Mouse (Mus musculus) kidney, embryonic 15.5 days (tissue): ENCODE results near the gene Lpo. TPM values are rescaled to one million over a fixed set of nuclear protein-coding genes. Genes with fewer than 3 reads are reported as not detected.
A peak's percentile ranks its signal among the peaks of the same experiment; 100 is the strongest.

Experiments used
- ATAC-seq: fragments of 200-750 bp; cut with Nextera tagmentation; replicated peaks from 2 replicates; pipeline ENCODE4 v1.8.0; 2017; ENCODE audit warnings: moderate TSS enrichment; ENCODE audit not compliant: low FRiP score
- H3K27ac ChIP-seq: fragments of 300-500 bp; sonication (generic); 2 replicates; pipeline ENCODE4 v1.5.1; 2015; ENCODE audit warnings: mild to moderate bottlenecking, inconsistent platforms
- H3K27me3 ChIP-seq: fragments of 300-500 bp; sonication (generic); 2 replicates; pipeline ENCODE4 v1.6.1; 2015; ENCODE audit warnings: inconsistent platforms
- H3K36me3 ChIP-seq: fragments of 300-500 bp; sonication (generic); 2 replicates; pipeline ENCODE4 v1.6.1; 2015; ENCODE audit warnings: inconsistent platforms
- H3K4me1 ChIP-seq: fragments of 300-500 bp; sonication (generic); 2 replicates; pipeline ENCODE4 v1.6.1; 2015; ENCODE audit warnings: inconsistent platforms
- H3K4me2 ChIP-seq: fragments of 300-500 bp; sonication (generic); 2 replicates; pipeline ENCODE4 v1.6.1; 2015; ENCODE audit warnings: moderate library complexity, mild to moderate bottlenecking, inconsistent platforms
- H3K4me3 ChIP-seq: fragments of 300-500 bp; sonication (generic); replicated peaks from 2 replicates; pipeline ENCODE4 v1.5.1; 2015; ENCODE audit warnings: mild to moderate bottlenecking, inconsistent platforms
- H3K9ac ChIP-seq: fragments of 300-500 bp; sonication (generic); 2 replicates; pipeline ENCODE4 v1.6.1; 2015; ENCODE audit warnings: mild to moderate bottlenecking, inconsistent platforms
- H3K9me3 ChIP-seq: fragments of 300-500 bp; sonication (generic); replicated peaks from 2 replicates; pipeline ENCODE4 v1.6.1; 2016; ENCODE audit warnings: inconsistent platforms
- WGBS: fragments of 180-500 bp; shearing (Covaris S2); methylation state at CpG from one replicate; pipeline ENCODE4 v1.1.7; 2015; ENCODE audit warnings: mixed read lengths; 5-methylcytosine and 5-hydroxymethylcytosine counted together
- polyA plus RNA-seq: library from polyadenylated mRNA; unstranded; fragments of >200 nt; fragmentation: Nextera tagmentation; extraction: Ambion mirVana; gene quantifications from 2 replicates; pipeline ENCODE4 v1.2.1, GENCODE M21; 2015

Gene Lpo
- polyA plus RNA-seq, 1 experiment from 2014 or later: 0.44 TPM

DNA sequence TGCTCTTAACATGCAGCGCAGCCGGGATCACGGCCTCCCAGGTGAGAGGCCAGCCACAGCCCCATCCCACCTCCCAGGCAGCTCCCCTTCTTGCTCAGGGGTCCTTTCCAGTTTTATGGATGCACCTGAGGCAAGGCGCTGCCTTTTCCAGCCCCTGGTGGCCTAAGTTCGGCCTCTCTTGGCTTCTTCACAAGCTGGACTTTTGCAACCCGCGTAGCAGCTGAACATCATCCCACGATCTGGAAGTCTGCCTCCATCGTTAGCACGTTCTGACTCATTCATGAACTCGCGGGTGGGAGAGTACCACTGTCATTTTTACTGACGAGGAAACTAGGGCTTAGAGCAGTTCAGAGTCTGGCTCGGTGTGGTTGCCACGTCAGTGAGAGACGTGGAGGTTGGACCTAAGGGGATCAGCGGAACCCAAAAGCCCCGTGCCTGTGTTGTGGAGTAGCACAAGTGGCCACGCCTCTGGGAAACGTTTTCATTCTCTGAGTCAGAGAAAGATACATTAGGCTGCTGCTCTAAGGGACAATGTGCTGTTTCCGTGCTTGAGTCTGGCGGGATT, 26.3 kb downstream of the Lpo start:
- ATAC-seq: no peak
- H3K4me1 ChIP-seq: no peaks in the 10 kb centered on the region
- no peak overlapping the region for H3K4me2 ChIP-seq
- H3K9ac ChIP-seq: no peak overlapping the region
- WGBS: 79% methylated on average over 22 of the region's 22 CpGs
- no peaks in the 10 kb centered on the region for H3K36me3 ChIP-seq
- H3K4me3 ChIP-seq: no peak overlapping the region
- no peaks in the 10 kb centered on the region for H3K9me3 ChIP-seq
- H3K27me3 ChIP-seq: no peaks in the 10 kb centered on the region
- no peak overlapping the region for H3K27ac ChIP-seq

DNA sequence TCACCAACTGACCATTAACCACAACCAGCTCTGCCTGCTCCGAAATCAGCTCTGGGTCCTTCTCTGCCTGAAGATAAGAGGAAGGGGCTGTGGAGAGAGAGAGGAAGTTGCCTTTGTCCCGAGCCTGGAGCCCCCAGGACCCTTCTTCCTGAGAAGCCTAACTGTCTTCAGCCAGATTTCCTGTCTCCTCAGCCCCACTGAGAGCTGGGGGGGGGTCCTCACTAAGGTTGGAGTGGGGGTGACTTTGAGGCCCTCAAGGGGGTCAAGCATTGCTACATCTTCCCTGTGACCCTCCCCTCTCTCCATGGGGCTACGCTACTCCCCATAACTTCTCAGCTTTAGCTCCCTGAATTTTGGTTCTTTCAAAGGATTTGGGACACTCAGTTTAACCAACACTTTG, 34.6 kb downstream of the Lpo start, which contains the start of gene Mpo:
TSS of gene Mpo (plus strand) at position 122 of the 400 bp plus-strand sequence.
- H3K4me1 ChIP-seq: no peaks in the 10 kb centered on the region
- WGBS: 66% methylated on average over 3 of the region's 3 CpGs
- H3K4me2 ChIP-seq: no peak within 1 kb of the TSS
- H3K4me3 ChIP-seq: no peak within 1 kb of the TSS
- no peaks in the 10 kb centered on the region for H3K27me3 ChIP-seq
- no peak for ATAC-seq
- H3K27ac ChIP-seq: no peak within 1 kb of the TSS
- H3K9ac ChIP-seq: no peak within 1 kb of the TSS
- no peaks in the 10 kb centered on the region for H3K36me3 ChIP-seq
- H3K9me3 ChIP-seq: no peaks in the 10 kb centered on the region

DNA sequence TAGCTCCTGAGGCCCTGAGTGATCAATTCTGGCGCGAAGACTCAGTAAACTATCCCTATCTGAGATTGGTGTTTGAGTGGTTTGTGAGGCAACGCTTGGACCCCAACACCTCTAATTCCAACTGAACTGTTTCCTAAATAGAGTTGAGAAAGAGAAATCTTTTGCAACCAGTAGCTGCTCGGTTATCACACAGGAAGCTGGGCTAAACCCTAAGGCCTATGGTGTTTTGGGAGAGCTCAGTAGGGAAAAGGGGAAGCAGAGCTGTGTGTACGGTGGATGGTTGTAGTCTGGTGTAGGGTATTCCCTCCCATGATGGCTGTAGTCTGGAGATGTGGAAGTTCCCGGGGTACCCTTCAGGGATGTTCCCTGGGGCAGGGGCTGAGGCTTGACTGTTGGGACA, 38.0 kb downstream of the Lpo start:
- no peaks in the 10 kb centered on the region for H3K27me3 ChIP-seq
- H3K27ac ChIP-seq: no peak overlapping the region
- no peak overlapping the region for H3K4me2 ChIP-seq
- H3K36me3 ChIP-seq: no peaks in the 10 kb centered on the region
- WGBS: 89% methylated on average over 6 of the region's 6 CpGs
- no peaks in the 10 kb centered on the region for H3K4me1 ChIP-seq
- H3K9me3 ChIP-seq: no peaks in the 10 kb centered on the region
- H3K4me3 ChIP-seq: no peak overlapping the region
- H3K9ac ChIP-seq: no peak overlapping the region
- no peak for ATAC-seq

DNA sequence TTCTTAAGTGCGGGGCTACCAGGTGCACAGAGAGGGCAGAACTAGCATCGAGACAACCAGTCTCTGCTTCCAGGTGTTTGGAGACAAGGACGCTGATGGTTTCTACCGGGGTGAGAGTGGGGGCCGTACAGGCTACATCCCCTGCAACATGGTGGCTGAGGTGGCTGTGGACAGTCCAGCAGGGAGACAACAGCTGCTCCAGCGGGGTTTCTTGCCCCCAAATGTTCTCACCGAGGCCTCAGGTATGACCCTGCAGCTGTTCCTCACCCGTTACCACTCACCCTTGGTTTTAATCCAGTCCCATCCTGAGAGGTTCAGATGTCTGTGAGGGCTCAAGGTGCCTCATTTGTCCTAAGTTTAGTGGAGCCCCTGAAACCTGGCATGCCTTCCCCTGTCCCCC, 48.0 kb downstream of the Lpo start:
- no peak overlapping the region for H3K4me3 ChIP-seq
- H3K4me1 ChIP-seq: peaks cover 19% of the 10 kb centered on the region
- ATAC-seq: no peak
- 81% methylated on average over 8 of the region's 8 CpGs for WGBS
- no peak overlapping the region for H3K27ac ChIP-seq
- peaks cover 3% of the 10 kb centered on the region; the same call in 1 of the 2 replicates for H3K27me3 ChIP-seq
- no peaks in the 10 kb centered on the region for H3K36me3 ChIP-seq
- no peak overlapping the region for H3K9ac ChIP-seq
- H3K9me3 ChIP-seq: no peaks in the 10 kb centered on the region
- H3K4me2 ChIP-seq: no peak overlapping the region

DNA sequence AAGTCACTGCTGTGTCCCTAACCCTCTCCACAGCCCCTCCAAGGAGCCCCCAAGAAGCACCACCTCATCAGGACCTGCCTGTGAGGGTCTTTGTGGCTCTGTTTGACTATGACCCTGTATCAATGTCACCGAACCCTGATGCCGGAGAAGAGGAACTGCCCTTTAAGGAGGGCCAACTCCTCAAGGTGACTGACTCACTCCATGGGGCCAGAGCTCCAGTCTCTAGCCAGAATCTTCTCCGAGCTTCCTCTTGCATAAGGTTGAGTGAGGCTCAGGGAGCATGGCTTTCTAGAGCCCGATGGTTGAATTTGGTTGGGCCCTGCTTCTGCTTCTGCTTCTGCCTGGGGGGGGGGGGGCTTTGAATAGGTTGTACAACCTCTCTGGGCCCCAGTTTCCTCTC, 48.7 kb downstream of the Lpo start:
- peaks cover 3% of the 10 kb centered on the region; the same call in 1 of the 2 replicates for H3K27me3 ChIP-seq
- no peaks in the 10 kb centered on the region for H3K9me3 ChIP-seq
- no peak overlapping the region for H3K9ac ChIP-seq
- ATAC-seq: no peak
- peaks cover 19% of the 10 kb centered on the region for H3K4me1 ChIP-seq
- peak overlapping the region; percentile 73; the same call in 1 of the 2 replicates for H3K4me2 ChIP-seq
- H3K36me3 ChIP-seq: no peaks in the 10 kb centered on the region
- no peak overlapping the region for H3K4me3 ChIP-seq
- 85% methylated on average over 4 of the region's 4 CpGs for WGBS
- H3K27ac ChIP-seq: no peak overlapping the region

DNA sequence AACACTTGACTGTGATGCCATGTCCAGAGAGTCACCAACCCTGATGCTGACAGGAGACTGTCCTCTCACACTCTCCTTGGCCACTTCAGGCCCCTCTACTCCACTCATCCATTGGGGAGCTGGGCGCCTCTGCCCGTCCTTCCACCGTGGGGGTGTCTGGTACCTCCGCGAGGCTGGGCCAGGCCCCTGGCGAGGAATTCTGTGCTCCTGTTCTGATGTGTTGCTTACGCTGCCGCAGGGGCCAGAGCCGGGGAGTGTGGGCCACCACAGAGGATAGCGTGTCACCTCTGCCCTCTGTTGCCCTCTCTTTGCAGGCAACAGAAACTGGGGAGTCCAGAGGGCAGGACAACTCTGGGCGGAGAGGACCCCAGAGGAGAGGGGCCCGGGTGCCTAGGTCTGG, 49.2 kb downstream of the Lpo start:
- Histone ChIP-seq H3K9ac (no peak overlapping the region), H3K27ac (no peak overlapping the region), H3K4me1 (peaks cover 19% of the 10 kb centered on the region), H3K4me2 (peak overlapping the region; percentile 73), H3K9me3 (no peaks in the 10 kb centered on the region), H3K36me3 (no peaks in the 10 kb centered on the region), H3K4me3 (peak overlapping the region; percentile 43), H3K27me3 (peaks cover 3% of the 10 kb centered on the region; the same call in 1 of the 2 replicates)
- WGBS: 43% methylated on average over 12 of the region's 12 CpGs
- ATAC-seq: 0 out of 2 replicates have a peak, but pooled peaks have one; percentile 1

DNA sequence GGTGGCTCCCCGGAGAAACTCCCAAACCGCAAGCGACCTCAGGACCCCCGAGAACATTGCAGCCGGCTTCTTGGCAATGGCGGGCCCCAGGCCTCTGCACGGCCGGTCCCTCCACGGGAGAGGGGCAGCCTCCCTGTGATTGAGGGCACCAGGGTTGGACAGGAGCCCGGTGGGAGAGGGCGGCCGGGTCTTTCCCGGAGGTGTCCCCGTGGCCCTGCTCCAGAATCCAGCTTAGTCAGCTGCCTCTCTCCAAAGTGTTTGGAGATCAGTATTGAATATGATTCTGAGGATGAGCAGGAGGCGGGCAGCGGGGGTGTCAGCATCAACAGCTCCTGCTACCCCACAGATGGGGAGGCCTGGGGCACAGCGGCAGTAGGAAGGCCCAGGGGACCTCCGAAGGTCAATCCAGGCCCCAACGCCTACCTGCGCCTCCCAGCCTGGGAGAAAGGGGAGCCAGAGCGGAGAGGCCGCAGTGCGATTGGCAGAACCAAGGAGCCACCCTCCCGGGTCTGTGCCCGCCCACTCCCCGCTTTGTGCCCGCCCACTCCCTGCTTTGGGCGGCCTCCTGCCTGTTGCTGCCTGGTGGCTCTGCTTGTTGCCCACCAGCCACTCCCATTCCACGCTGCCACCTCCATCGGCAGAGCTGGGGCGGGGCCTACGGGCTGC, 49.9 kb downstream of the Lpo start:
- H3K9me3 ChIP-seq: no peaks in the 10 kb centered on the region
- ATAC-seq: peak; percentile 95
- WGBS: 5% methylated on average over 32 of the region's 32 CpGs
- H3K4me2 ChIP-seq: peak overlapping the region; percentile 73
- H3K9ac ChIP-seq: peak overlapping the region; percentile 44
- no peaks in the 10 kb centered on the region for H3K36me3 ChIP-seq
- H3K4me1 ChIP-seq: peaks cover 19% of the 10 kb centered on the region
- H3K27ac ChIP-seq: no peak overlapping the region
- peak overlapping the region; percentile 43 for H3K4me3 ChIP-seq
- H3K27me3 ChIP-seq: peaks cover 3% of the 10 kb centered on the region; the same call in 1 of the 2 replicates

DNA sequence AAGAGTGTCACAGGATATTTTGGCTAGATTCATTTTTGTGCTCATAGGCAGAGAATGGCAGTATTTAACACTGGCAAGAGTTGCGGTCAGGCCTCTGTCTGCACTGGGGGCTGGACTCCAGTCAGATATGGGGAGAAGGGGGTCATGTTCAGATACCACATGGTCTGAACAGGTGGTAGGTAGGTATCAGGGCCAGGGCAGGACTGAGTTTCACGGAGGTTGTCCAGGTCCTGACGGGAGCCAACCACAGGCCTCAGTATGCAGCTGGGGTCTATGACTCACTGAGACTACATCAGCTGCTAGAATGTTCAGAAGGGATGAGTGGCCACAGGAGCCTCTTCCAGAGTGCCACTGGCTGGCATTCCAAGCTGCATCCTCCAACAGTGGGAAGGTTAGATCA, 55.7 kb downstream of the Lpo start:
- Histone ChIP-seq H3K27ac (no peak overlapping the region), H3K4me2 (no peak overlapping the region), H3K36me3 (no peaks in the 10 kb centered on the region), H3K9ac (no peak overlapping the region), H3K27me3 (peaks cover 9% of the 10 kb centered on the region), H3K9me3 (no peaks in the 10 kb centered on the region), H3K4me1 (no peaks in the 10 kb centered on the region), H3K4me3 (no peak overlapping the region)
- WGBS: 99% methylated on average over 3 of the region's 3 CpGs
- ATAC-seq: no peak

DNA sequence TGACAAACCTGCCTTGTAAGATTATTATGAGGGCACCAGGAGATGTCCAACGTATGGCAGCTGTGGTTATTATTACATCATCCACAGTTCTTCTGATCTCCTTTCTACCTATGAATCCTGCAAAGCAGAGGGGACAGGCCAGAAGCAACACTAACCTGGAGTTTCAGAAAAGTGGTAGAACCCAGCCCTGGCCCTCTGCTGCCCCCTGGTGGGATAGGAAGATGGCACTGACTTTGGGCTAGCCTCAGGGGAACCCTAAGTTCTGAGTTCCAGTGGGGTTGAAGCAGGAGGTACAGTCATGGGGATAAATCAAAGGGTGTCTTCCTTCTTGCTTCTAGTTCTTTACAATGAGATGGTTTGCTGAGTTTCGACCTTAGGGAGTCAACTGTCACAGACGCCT, 57.1 kb downstream of the Lpo start:
- no peak overlapping the region for H3K4me3 ChIP-seq

DNA sequence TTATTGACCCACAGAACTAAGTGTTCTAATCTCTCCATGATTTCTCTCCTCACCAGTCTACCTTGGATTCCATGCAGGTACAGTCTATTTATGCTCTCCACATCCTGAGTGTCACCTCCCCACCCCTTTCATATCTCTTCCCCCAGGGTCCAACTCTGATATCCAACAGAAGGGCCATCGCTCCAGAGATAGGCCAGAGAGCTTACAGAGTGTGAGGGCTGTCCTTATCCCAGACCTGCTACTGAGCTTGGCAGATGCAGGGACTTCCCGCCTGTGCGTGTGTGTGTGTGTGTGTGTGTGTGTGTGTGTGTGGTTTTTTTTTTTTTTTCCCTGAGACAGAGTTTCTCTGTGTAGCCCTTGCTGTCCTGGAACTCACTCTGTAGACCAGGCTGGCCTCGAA, 59.3 kb downstream of the Lpo start:
- no peak overlapping the region for H3K4me2 ChIP-seq
- no peak overlapping the region for H3K9ac ChIP-seq
- H3K9me3 ChIP-seq: no peaks in the 10 kb centered on the region
- ATAC-seq: no peak
- H3K36me3 ChIP-seq: no peaks in the 10 kb centered on the region
- 93% methylated on average over 4 of the region's 4 CpGs for WGBS
- H3K27me3 ChIP-seq: peaks cover 42% of the 10 kb centered on the region
- H3K27ac ChIP-seq: no peak overlapping the region
- H3K4me3 ChIP-seq: no peak overlapping the region
- peaks cover 13% of the 10 kb centered on the region for H3K4me1 ChIP-seq

More for the DNA sequence above, 57.1 kb downstream of the Lpo start:
- ATAC-seq: no peak
- Histone ChIP-seq H3K36me3 (no peaks in the 10 kb centered on the region), H3K9me3 (no peaks in the 10 kb centered on the region), H3K9ac (no peak overlapping the region), H3K27me3 (peaks cover 20% of the 10 kb centered on the region), H3K4me2 (no peak overlapping the region), H3K4me1 (no peaks in the 10 kb centered on the region), H3K27ac (no peak overlapping the region)
- 57% methylated on average over 3 of the region's 3 CpGs for WGBS

DNA sequence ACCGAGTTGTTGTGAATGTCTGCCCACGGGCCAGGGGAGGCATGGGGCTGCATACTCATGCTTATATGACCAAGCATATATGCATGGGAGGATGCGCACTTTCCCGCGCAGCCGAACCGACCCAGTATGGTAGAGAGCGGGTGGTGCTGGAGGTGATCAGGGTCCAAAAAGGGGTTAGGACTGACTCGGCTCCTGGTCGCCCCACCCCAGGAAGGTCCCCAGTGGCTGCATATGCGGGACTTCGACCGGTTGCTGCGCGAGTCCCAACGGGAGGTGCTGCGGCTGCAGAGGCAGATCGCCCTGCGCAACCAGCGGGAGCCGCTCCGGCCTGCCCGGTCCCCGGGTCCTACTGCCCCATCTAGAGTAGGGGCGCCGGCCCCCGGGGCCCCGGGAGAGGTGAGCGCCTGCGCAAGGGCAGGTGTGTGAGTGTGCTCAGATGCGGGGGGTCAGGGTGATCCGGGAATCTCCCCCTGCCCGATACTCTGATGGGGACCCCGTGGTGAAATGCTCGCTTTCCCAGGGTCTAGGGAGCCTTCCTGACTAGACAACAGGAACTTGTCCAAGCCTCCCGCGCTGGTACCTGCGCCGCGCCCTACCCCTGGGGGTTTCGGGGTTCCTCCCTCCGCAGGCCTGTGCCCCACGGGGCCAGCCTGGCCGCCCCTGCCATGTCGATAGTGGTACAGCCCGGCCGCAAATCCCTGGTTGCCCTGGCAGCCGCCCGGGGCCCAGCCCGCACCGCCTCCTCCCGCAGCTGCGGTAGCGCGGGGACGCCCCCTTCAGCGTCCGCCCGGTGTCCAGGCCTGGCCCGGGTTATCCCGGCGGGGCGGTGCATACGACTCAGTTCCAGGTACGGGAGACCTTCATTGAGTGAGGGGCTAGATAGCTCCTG, 63.9 kb downstream of the Lpo start:
- Histone ChIP-seq H3K4me1 (peaks cover 29% of the 10 kb centered on the region), H3K9ac (peak overlapping the region; percentile 62), H3K4me2 (peak overlapping the region; percentile 96), H3K9me3 (no peaks in the 10 kb centered on the region), H3K36me3 (no peaks in the 10 kb centered on the region), H3K4me3 (peak overlapping the region; percentile 53), H3K27ac (0 out of 2 replicates have a peak overlapping the region, but pooled peaks have one; percentile 6), H3K27me3 (peaks cover 87% of the 10 kb centered on the region)
- under 1% methylated on average over 64 of the region's 65 CpGs for WGBS
- peak; percentile 34; the same call in 1 of the 2 replicates for ATAC-seq

DNA sequence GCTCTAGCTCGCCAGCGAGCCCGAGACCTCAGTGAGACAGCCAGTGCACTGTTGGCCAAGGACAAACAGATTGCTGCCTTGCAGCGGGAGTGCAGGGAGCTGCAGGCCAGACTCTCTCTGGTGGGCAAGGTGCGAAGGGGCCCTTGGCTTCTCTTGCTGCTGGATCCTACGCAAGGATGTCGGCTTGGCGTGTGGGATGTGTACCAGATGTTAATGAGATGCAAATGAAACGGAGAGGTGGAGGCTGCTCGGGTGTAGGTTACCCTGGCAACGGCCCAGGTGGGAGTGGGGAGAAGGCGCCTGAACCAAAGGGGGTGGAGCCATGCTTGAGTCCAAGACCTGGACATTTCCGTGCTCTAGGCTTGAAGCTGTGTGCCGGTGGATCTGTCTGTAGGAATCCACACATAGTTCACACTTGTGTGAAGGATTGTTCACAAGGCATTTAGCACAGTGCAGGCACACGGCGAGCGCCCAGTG, 64.5 kb downstream of the Lpo start:
- Histone ChIP-seq H3K9ac (peak overlapping the region; percentile 62), H3K27me3 (peaks cover 90% of the 10 kb centered on the region)

More for the DNA sequence above, 64.5 kb downstream of the Lpo start:
- H3K27ac ChIP-seq: 0 out of 2 replicates have a peak overlapping the region, but pooled peaks have one; percentile 6
- peak overlapping the region; percentile 53 for H3K4me3 ChIP-seq
- no peaks in the 10 kb centered on the region for H3K9me3 ChIP-seq
- WGBS: 2% methylated on average over 17 of the region's 17 CpGs
- H3K36me3 ChIP-seq: no peaks in the 10 kb centered on the region
- H3K4me1 ChIP-seq: peaks cover 29% of the 10 kb centered on the region
- peak overlapping the region; percentile 96 for H3K4me2 ChIP-seq
- ATAC-seq: peak; percentile 70; the same call in 1 of the 2 replicates
